Mouse (Mus musculus) midbrain, embryonic 11.5 days (tissue): ENCODE data around the gene Gm38392. TPM values are rescaled to one million over a fixed set of nuclear protein-coding genes. Genes with fewer than 3 reads are reported as not detected.

ENCODE experiments used
- ATAC-seq: fragments of 200-750 bp; cut with Nextera tagmentation; 2 replicates; pipeline ENCODE4 v1.8.0; 2017; ENCODE audit warnings: moderate TSS enrichment, moderate library complexity; ENCODE audit not compliant: low FRiP score
- DNase-seq: peaks from one replicate; pipeline ENCODE4 v3.0.0; 2015; ENCODE audit warnings: low spot score; ENCODE audit errors: missing footprints
- H3K27ac ChIP-seq: fragments of 300-500 bp; sonication (generic); 2 replicates; pipeline ENCODE4 v1.5.1; 2014; ENCODE audit warnings: low read depth, low read length
- H3K27me3 ChIP-seq: fragments of 300-500 bp; sonication (generic); 2 replicates; pipeline ENCODE4 v1.6.1; 2014; ENCODE audit warnings: mild to moderate bottlenecking, low read length, moderate library complexity, mixed read lengths; ENCODE audit not compliant: control insufficient read depth, insufficient read depth
- H3K36me3 ChIP-seq: fragments of 300-500 bp; sonication (generic); 2 replicates; pipeline ENCODE4 v1.6.1; 2014; ENCODE audit warnings: mild to moderate bottlenecking, low read length, moderate library complexity, mixed read lengths; ENCODE audit not compliant: control insufficient read depth, insufficient read depth
- H3K4me1 ChIP-seq: fragments of 300-500 bp; sonication (generic); 2 replicates; pipeline ENCODE4 v1.6.1; 2014; ENCODE audit warnings: low read length; ENCODE audit not compliant: control insufficient read depth, insufficient read depth
- H3K4me2 ChIP-seq: fragments of 300-500 bp; sonication (generic); 2 replicates; pipeline ENCODE4 v1.6.1; 2014; ENCODE audit warnings: mild to moderate bottlenecking, moderate library complexity
- H3K4me3 ChIP-seq: fragments of 300-500 bp; sonication (generic); 2 replicates; pipeline ENCODE4 v1.5.1; 2014; ENCODE audit warnings: low read depth, low read length
- H3K9ac ChIP-seq: fragments of 300-500 bp; sonication (generic); 2 replicates; pipeline ENCODE4 v1.6.1; 2014; ENCODE audit warnings: low read length
- H3K9me3 ChIP-seq: fragments of 300-500 bp; sonication (generic); 2 replicates; pipeline ENCODE4 v1.6.1; 2016; ENCODE audit warnings: low read length; ENCODE audit not compliant: control insufficient read depth
- WGBS: fragments of 180-500 bp; shearing (Covaris S2); extraction: QIAGEN DNeasy Blood & Tissue Kit; methylation state at CpG from one replicate; pipeline ENCODE4 v1.1.7; 2014; 5-methylcytosine and 5-hydroxymethylcytosine counted together
- microRNA-seq: library from miRNA; unstranded; fragments of <30 nt; microRNA quantifications from one replicate; pipeline ENCODE4, GENCODE M21; 2017
- polyA plus RNA-seq: library from polyadenylated mRNA; unstranded; fragments of >200 nt; fragmentation: Nextera tagmentation; extraction: Ambion mirVana; gene quantifications from 2 replicates; pipeline ENCODE4 v1.2.1, GENCODE M21; 2014

The Gm38392 gene
- polyA plus RNA-seq, 1 experiment from 2014 or later: 0.11 TPM

DNA sequence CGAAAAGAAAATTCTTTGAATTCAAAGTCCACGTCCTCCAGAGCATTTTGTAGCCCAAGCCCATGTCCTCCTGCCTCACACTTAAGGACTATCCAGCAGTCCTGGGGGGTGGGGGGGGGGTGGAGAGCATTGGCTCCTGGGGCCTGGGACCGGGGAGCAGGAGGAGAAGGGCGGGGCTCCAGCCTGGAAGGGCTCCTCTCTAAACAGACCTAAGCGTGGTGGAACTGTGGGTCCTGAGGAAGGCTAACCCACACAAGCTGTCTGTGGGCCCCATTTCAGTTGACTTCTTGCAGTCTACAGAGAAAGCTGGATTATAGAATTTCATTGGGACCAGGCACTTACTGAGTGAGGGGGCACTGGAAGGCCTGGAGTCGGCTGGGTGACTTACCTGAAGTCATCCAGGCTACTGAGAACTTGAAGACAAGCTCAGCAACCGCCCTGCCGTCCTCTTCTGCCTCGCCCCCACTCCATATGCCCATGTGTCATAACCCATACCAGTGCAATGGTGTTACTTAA is 88.4 kb downstream of the Gm38392 start:
- peaks cover 3% of the 10 kb centered on the region; the same call in 1 of the 2 replicates for H3K9me3 ChIP-seq
- H3K4me1 ChIP-seq: peaks cover 30% of the 10 kb centered on the region
- no peak overlapping the region for H3K27ac ChIP-seq
- DNase-seq (peak; percentile 94), ATAC-seq (peak; percentile 53)
- H3K9ac ChIP-seq: no peak overlapping the region
- peaks cover 96% of the 10 kb centered on the region for H3K27me3 ChIP-seq
- WGBS: under 1% methylated on average over 9 of the region's 9 CpGs
- H3K4me2 ChIP-seq: peak overlapping the region; percentile 25
- no peaks in the 10 kb centered on the region for H3K36me3 ChIP-seq
- no peak overlapping the region for H3K4me3 ChIP-seq

- Histone ChIP-seq H3K4me2 (peak overlapping the region; percentile 25), H3K36me3 (no peaks in the 10 kb centered on the region), H3K9ac (no peak overlapping the region), H3K27ac (no peak overlapping the region), H3K4me1 (peaks cover 30% of the 10 kb centered on the region), H3K4me3 (no peak overlapping the region), H3K9me3 (peaks cover 6% of the 10 kb centered on the region; the same call in 1 of the 2 replicates), H3K27me3 (peaks cover 96% of the 10 kb centered on the region)
- 2% methylated on average over 10 of the region's 10 CpGs for WGBS
- ATAC-seq (peak; percentile 81), DNase-seq (peak; percentile 95)
Measured at GRCm38 (mm10) chr3:88197741-88198504, 89.1 kb downstream of the Gm38392 start.

Small RNAs within 50 kb of the gene (microRNA-seq; reads per million reads assigned to microRNA genes)
- not detected for gene Gm25641
- gene Mir3093: 15.5 reads per million, percentile 34 among the genes with 10 or more reads in this experiment
- not detected for gene Mir9-1

Other genes starting within 250 kb of the Gm38392 start
- 31.8 and 32.9 TPM in 2 replicates for gene Gpatch4, start 244.1 kb downstream of the Gm38392 start, polyA plus RNA-seq
- 126 and 128 TPM in 2 replicates for gene Naxe, start 228.7 kb downstream of the Gm38392 start, polyA plus RNA-seq
- not detected in 2 replicates for gene Ttc24, start 208.9 kb downstream of the Gm38392 start, polyA plus RNA-seq
- gene Iqgap3, start 205.2 kb downstream of the Gm38392 start, polyA plus RNA-seq: 15.0 and 16.5 TPM in 2 replicates
- 9.0 and 10.9 TPM in 2 replicates for gene Mef2d, start 144.8 kb downstream of the Gm38392 start, polyA plus RNA-seq
- gene Rhbg, start 32.5 kb downstream of the Gm38392 start, polyA plus RNA-seq: 0.15 TPM in 1 of 2 replicates, not detected in the other
- 7.5 and 7.9 TPM in 2 replicates for gene Tsacc, start 9.8 kb upstream of the Gm38392 start, polyA plus RNA-seq
- 746 and 783 TPM in 2 replicates for gene Cct3, start 9.9 kb upstream of the Gm38392 start, polyA plus RNA-seq
- gene Glmp, start 37.8 kb upstream of the Gm38392 start, polyA plus RNA-seq: 70.2 and 73.7 TPM in 2 replicates
- gene Tmem79, start 48.9 kb upstream of the Gm38392 start, polyA plus RNA-seq: 0.90 and 1.4 TPM in 2 replicates
- 45.8 and 46.8 TPM in 2 replicates for gene Smg5, start 49.0 kb upstream of the Gm38392 start, polyA plus RNA-seq
- 0.15 and 0.29 TPM in 2 replicates for gene Paqr6, start 77.4 kb upstream of the Gm38392 start, polyA plus RNA-seq
- 0.08 and 0.12 TPM in 2 replicates for gene Bglap3, start 85.5 kb upstream of the Gm38392 start, polyA plus RNA-seq
- gene Bglap2, start 91.5 kb upstream of the Gm38392 start, polyA plus RNA-seq: not detected in 2 replicates
- gene Bglap, start 97.3 kb upstream of the Gm38392 start, polyA plus RNA-seq: 0.48 TPM in 1 of 2 replicates, not detected in the other
- gene Pmf1, start 123.1 kb upstream of the Gm38392 start, polyA plus RNA-seq: 128 and 132 TPM in 2 replicates
- gene Slc25a44, start 137.9 kb upstream of the Gm38392 start, polyA plus RNA-seq: 20.8 and 22.3 TPM in 2 replicates
- gene Sema4a, start 174.0 kb upstream of the Gm38392 start, polyA plus RNA-seq: 6.3 and 6.8 TPM in 2 replicates
- 17.9 and 21.2 TPM in 2 replicates for gene Lmna, start 222.7 kb upstream of the Gm38392 start, polyA plus RNA-seq
- gene Mex3a, start 245.2 kb upstream of the Gm38392 start, polyA plus RNA-seq: 44.5 and 45.1 TPM in 2 replicates